Mouse (Mus musculus): ENCODE data around the gene Add3. TPM values are rescaled to one million over a fixed set of nuclear protein-coding genes. Genes with fewer than 3 reads are reported as not detected.

Add3 gene
- total RNA-seq, 2 experiments from 2014 or later: 93.4 to 93.5 TPM

Other genes with a start within 250 kb of the Add3 start
- 100 to 1,000 TPM; 123 to 124 TPM for gene Xpnpep1, start 100.2 kb upstream of the Add3 start, total RNA-seq (2021)
- gene Mxi1, start 170.1 kb downstream of the Add3 start, total RNA-seq (2021): 10 to 100 TPM; 32.5 to 34.7 TPM
- gene Gm10197, start 231.3 kb downstream of the Add3 start, total RNA-seq (2021): not detected

Data from left cerebral cortex, postnatal 4 days (tissue).